Mouse (Mus musculus): Measurements from ENCODE around the gene Klk5. TPM values are rescaled to one million over a fixed set of nuclear protein-coding genes. Genes with fewer than 3 reads are reported as not detected.

Gene Klk5
- polyA plus RNA-seq, 1 experiment from 2014 or later, result not detected

- no peak overlapping the region for H3K9ac ChIP-seq
- H3K27me3 ChIP-seq, result no peaks in the 10 kb centered on the region
- no peak overlapping the region for H3K27ac ChIP-seq
- no peaks in the 10 kb centered on the region for H3K36me3 ChIP-seq
- ATAC-seq (replicated peaks; ENCODE audit: insufficient number of reproducible peaks, insufficient read depth, low FRiP score, low read depth), result no peak
- no peaks in the 10 kb centered on the region for H3K4me1 ChIP-seq (replicated peaks)
- WGBS, result 78% methylated on average over 8 of the region's 8 CpGs
- no peak overlapping the region for H3K4me2 ChIP-seq
- no peak overlapping the region for H3K4me3 ChIP-seq
- no peaks in the 10 kb centered on the region for H3K9me3 ChIP-seq (replicated peaks)
Measured at GRCm38 (mm10) chr7:43829006-43829405, 12.8 kb upstream of the Klk5 start.

GRCm38 (mm10) chr7:43843801-43844200, 2.0 kb downstream of the Klk5 start:
- Histone ChIP-seq H3K9me3 (replicated peaks) (no peaks in the 10 kb centered on the region), H3K4me3 (no peak overlapping the region), H3K36me3 (no peaks in the 10 kb centered on the region), H3K9ac (no peak overlapping the region), H3K27me3 (no peaks in the 10 kb centered on the region), H3K27ac (no peak overlapping the region), H3K4me2 (no peak overlapping the region), H3K4me1 (replicated peaks) (no peaks in the 10 kb centered on the region)
- 89% methylated on average over 4 of the region's 4 CpGs for WGBS
- no peak for ATAC-seq (replicated peaks; ENCODE audit: insufficient number of reproducible peaks, insufficient read depth, low FRiP score, low read depth)

GRCm38 (mm10) chr7:43851616-43852015, 9.8 kb downstream of the Klk5 start:
- H3K9ac ChIP-seq, result no peak overlapping the region
- no peak overlapping the region for H3K27ac ChIP-seq
- no peak overlapping the region for H3K4me3 ChIP-seq
- no peaks in the 10 kb centered on the region for H3K36me3 ChIP-seq
- WGBS, result 88% methylated on average over 6 of the region's 6 CpGs
- H3K4me1 ChIP-seq (replicated peaks), result no peaks in the 10 kb centered on the region
- no peak overlapping the region for H3K4me2 ChIP-seq
- ATAC-seq (replicated peaks; ENCODE audit: insufficient number of reproducible peaks, insufficient read depth, low FRiP score, low read depth), result no peak
- H3K9me3 ChIP-seq (replicated peaks), result no peaks in the 10 kb centered on the region
- H3K27me3 ChIP-seq, result no peaks in the 10 kb centered on the region

- 69% methylated on average over 9 of the region's 9 CpGs for WGBS
- H3K27me3 ChIP-seq, result no peaks in the 10 kb centered on the region
- no peak overlapping the region for H3K9ac ChIP-seq
- no peaks in the 10 kb centered on the region for H3K4me1 ChIP-seq (replicated peaks)
- H3K9me3 ChIP-seq (replicated peaks), result no peaks in the 10 kb centered on the region
- ATAC-seq (replicated peaks; ENCODE audit: insufficient number of reproducible peaks, insufficient read depth, low FRiP score, low read depth), result no peak
- no peaks in the 10 kb centered on the region for H3K36me3 ChIP-seq
- no peak overlapping the region for H3K27ac ChIP-seq
- H3K4me3 ChIP-seq, result no peak overlapping the region
- H3K4me2 ChIP-seq, result no peak overlapping the region
Measured at GRCm38 (mm10) chr7:43854642-43855380, 13.0 kb downstream of the Klk5 start.

- Histone ChIP-seq H3K36me3 (no peaks in the 10 kb centered on the region), H3K27me3 (no peaks in the 10 kb centered on the region), H3K27ac (no peak overlapping the region), H3K9me3 (replicated peaks) (no peaks in the 10 kb centered on the region), H3K9ac (no peak overlapping the region), H3K4me2 (no peak overlapping the region), H3K4me3 (no peak overlapping the region), H3K4me1 (replicated peaks) (no peaks in the 10 kb centered on the region)
- ATAC-seq (replicated peaks; ENCODE audit: insufficient number of reproducible peaks, insufficient read depth, low FRiP score, low read depth), result no peak
- WGBS, result 45% methylated on average over 3 of the region's 3 CpGs
Measured at GRCm38 (mm10) chr7:43855709-43856108, 13.9 kb downstream of the Klk5 start.

- no peak overlapping the region for H3K27ac ChIP-seq
- H3K36me3 ChIP-seq, result no peaks in the 10 kb centered on the region
- H3K4me1 ChIP-seq (replicated peaks), result no peaks in the 10 kb centered on the region
- no peaks in the 10 kb centered on the region for H3K27me3 ChIP-seq
- WGBS, result 71% methylated on average over 7 of the region's 7 CpGs
- no peaks in the 10 kb centered on the region for H3K9me3 ChIP-seq (replicated peaks)
- H3K4me3 ChIP-seq, result no peak overlapping the region
- no peak overlapping the region for H3K4me2 ChIP-seq
- H3K9ac ChIP-seq, result no peak overlapping the region
- no peak for ATAC-seq (replicated peaks; ENCODE audit: insufficient number of reproducible peaks, insufficient read depth, low FRiP score, low read depth)
Measured at GRCm38 (mm10) chr7:43856307-43856706, 14.5 kb downstream of the Klk5 start.

GRCm38 (mm10) chr7:43857501-43857900, 15.7 kb downstream of the Klk5 start:
- 83% methylated on average over 12 of the region's 12 CpGs for WGBS
- H3K27me3 ChIP-seq, result no peaks in the 10 kb centered on the region
- ATAC-seq (replicated peaks; ENCODE audit: insufficient number of reproducible peaks, insufficient read depth, low FRiP score, low read depth), result no peak
- H3K4me2 ChIP-seq, result no peak overlapping the region
- no peaks in the 10 kb centered on the region for H3K36me3 ChIP-seq
- no peak overlapping the region for H3K9ac ChIP-seq
- H3K4me1 ChIP-seq (replicated peaks), result no peaks in the 10 kb centered on the region
- no peak overlapping the region for H3K27ac ChIP-seq
- H3K4me3 ChIP-seq, result no peak overlapping the region
- H3K9me3 ChIP-seq (replicated peaks), result no peaks in the 10 kb centered on the region

- H3K9ac ChIP-seq, result no peak overlapping the region
- WGBS, result 79% methylated on average over 8 of the region's 8 CpGs
- no peak for ATAC-seq (replicated peaks; ENCODE audit: insufficient number of reproducible peaks, insufficient read depth, low FRiP score, low read depth)
- H3K4me2 ChIP-seq, result no peak overlapping the region
- no peaks in the 10 kb centered on the region for H3K36me3 ChIP-seq
- H3K4me1 ChIP-seq (replicated peaks), result no peaks in the 10 kb centered on the region
- H3K27me3 ChIP-seq, result no peaks in the 10 kb centered on the region
- H3K27ac ChIP-seq, result no peak overlapping the region
- H3K4me3 ChIP-seq, result no peak overlapping the region
- no peaks in the 10 kb centered on the region for H3K9me3 ChIP-seq (replicated peaks)
Measured at GRCm38 (mm10) chr7:43860411-43860810, 18.6 kb downstream of the Klk5 start.

GRCm38 (mm10) chr7:43873237-43873636, 31.5 kb downstream of the Klk5 start:
- Histone ChIP-seq H3K9ac (no peak overlapping the region), H3K27me3 (0 out of 2 replicates have a peak, but pooled peaks cover 9% of the 10 kb centered on the region), H3K4me2 (no peak overlapping the region), H3K4me1 (replicated peaks) (no peaks in the 10 kb centered on the region), H3K4me3 (no peak overlapping the region), H3K27ac (no peak overlapping the region), H3K9me3 (replicated peaks) (no peaks in the 10 kb centered on the region), H3K36me3 (no peaks in the 10 kb centered on the region)
- 4% methylated on average over 10 of the region's 10 CpGs for WGBS
- ATAC-seq (replicated peaks; ENCODE audit: insufficient number of reproducible peaks, insufficient read depth, low FRiP score, low read depth), result no peak

GRCm38 (mm10) chr7:43873674-43874073, 31.9 kb downstream of the Klk5 start:
- Histone ChIP-seq H3K4me3 (no peak overlapping the region), H3K36me3 (no peaks in the 10 kb centered on the region), H3K27ac (no peak overlapping the region), H3K4me2 (no peak overlapping the region), H3K4me1 (replicated peaks) (no peaks in the 10 kb centered on the region), H3K9ac (no peak overlapping the region), H3K27me3 (0 out of 2 replicates have a peak, but pooled peaks cover 9% of the 10 kb centered on the region), H3K9me3 (replicated peaks) (no peaks in the 10 kb centered on the region)
- no peak for ATAC-seq (replicated peaks; ENCODE audit: insufficient number of reproducible peaks, insufficient read depth, low FRiP score, low read depth)
- WGBS, result 76% methylated on average over 3 of the region's 3 CpGs

- Histone ChIP-seq H3K27ac (no peak overlapping the region), H3K4me1 (replicated peaks) (no peaks in the 10 kb centered on the region), H3K4me2 (no peak overlapping the region), H3K9ac (no peak overlapping the region), H3K9me3 (replicated peaks) (no peaks in the 10 kb centered on the region), H3K4me3 (no peak overlapping the region), H3K27me3 (0 out of 2 replicates have a peak, but pooled peaks cover 9% of the 10 kb centered on the region), H3K36me3 (no peaks in the 10 kb centered on the region)
- 77% methylated on average over 6 of the region's 6 CpGs for WGBS
- ATAC-seq (replicated peaks; ENCODE audit: insufficient number of reproducible peaks, insufficient read depth, low FRiP score, low read depth), result no peak
Measured at GRCm38 (mm10) chr7:43874868-43875375, 33.2 kb downstream of the Klk5 start.

- H3K9ac ChIP-seq, result no peak overlapping the region
- H3K27me3 ChIP-seq, result peaks cover 13% of the 10 kb centered on the region
- H3K4me3 ChIP-seq, result no peak overlapping the region
- no peaks in the 10 kb centered on the region for H3K36me3 ChIP-seq
- ATAC-seq (replicated peaks; ENCODE audit: insufficient number of reproducible peaks, insufficient read depth, low FRiP score, low read depth), result no peak
- H3K27ac ChIP-seq, result no peak overlapping the region
- H3K9me3 ChIP-seq (replicated peaks), result no peaks in the 10 kb centered on the region
- no peaks in the 10 kb centered on the region for H3K4me1 ChIP-seq (replicated peaks)
- H3K4me2 ChIP-seq, result no peak overlapping the region
- 65% methylated on average over 4 of the region's 4 CpGs for WGBS
Measured at GRCm38 (mm10) chr7:43876444-43876843, 34.7 kb downstream of the Klk5 start.
